Mouse (Mus musculus): ENCODE results near the gene P3h3. TPM values are rescaled to one million over a fixed set of nuclear protein-coding genes. Genes with fewer than 3 reads are reported as not detected.
A peak's percentile ranks its signal among the peaks of the same experiment; 100 is the strongest.

The P3h3 gene
- polyA plus RNA-seq, 1 experiment from 2014 or later, result 14.7 TPM

DNA sequence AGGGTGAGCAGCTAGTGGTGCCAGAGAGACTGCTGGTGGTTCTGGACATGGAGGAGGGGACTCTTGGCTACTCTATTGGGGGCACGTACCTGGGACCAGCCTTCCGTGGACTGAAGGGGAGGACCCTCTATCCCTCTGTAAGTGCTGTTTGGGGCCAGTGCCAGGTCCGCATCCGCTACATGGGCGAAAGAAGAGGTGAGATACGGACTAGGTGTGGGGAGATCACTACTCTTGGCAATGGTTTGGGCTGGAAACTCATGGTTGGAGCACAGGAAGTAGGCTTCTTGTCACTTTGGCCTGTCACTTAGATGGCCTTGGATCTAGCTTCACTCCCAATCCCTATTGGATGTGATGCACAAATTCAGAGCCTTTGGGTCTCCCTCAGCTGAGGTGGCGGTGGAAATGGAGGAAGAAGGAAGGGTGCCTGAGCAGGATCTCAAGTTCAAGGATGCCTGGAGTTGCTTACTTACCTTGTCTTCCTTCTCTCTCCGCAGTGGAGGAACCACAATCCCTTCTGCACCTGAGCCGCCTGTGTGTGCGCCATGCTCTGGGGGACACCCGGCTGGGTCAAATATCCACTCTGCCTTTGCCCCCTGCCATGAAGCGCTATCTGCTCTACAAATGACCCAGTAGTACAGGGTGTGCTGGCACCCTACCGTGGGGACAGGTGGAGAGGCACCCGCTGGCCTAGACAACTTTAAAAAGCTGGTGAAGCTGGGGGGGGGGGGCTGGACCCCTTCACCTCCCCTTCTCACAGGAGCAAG, 47.6 kb downstream of the P3h3 start:
- ATAC-seq (ENCODE audit: low FRiP score) (no peak), DNase-seq (ENCODE audit: low spot score) (no peak)
- peaks cover 19% of the 10 kb centered on the region for H3K4me1 ChIP-seq (replicated peaks; ENCODE audit: control insufficient read depth, insufficient read depth, low read length)
- no peaks in the 10 kb centered on the region for H3K36me3 ChIP-seq (ENCODE audit: control insufficient read depth, insufficient read depth, low read length)
- 39% methylated on average over 13 of the region's 14 CpGs for WGBS
- H3K9me3 ChIP-seq (ENCODE audit: control insufficient read depth, low read length), result no peaks in the 10 kb centered on the region
- peak overlapping the region; percentile 54 for H3K4me3 ChIP-seq (ENCODE audit: low read depth, low read length)
- H3K27ac ChIP-seq (ENCODE audit: low read depth, low read length), result peak overlapping the region; percentile 78
- H3K27me3 ChIP-seq (ENCODE audit: control insufficient read depth, insufficient read depth, low read length), result no peaks in the 10 kb centered on the region
- peak overlapping the region; percentile 76 for H3K9ac ChIP-seq (ENCODE audit: low read depth, low read length)
- H3K4me2 ChIP-seq (replicated peaks; ENCODE audit: low read depth, low read length), result peak overlapping the region; percentile 98

- DNase-seq (ENCODE audit: low spot score), result peak; percentile 88
- H3K4me3 ChIP-seq (ENCODE audit: low read depth, low read length), result peak overlapping the region; percentile 54
- H3K36me3 ChIP-seq (ENCODE audit: control insufficient read depth, insufficient read depth, low read length), result no peaks in the 10 kb centered on the region
- no peaks in the 10 kb centered on the region for H3K9me3 ChIP-seq (ENCODE audit: control insufficient read depth, low read length)
- peak overlapping the region; percentile 78 for H3K27ac ChIP-seq (ENCODE audit: low read depth, low read length)
- WGBS, result 0% methylated on average over 35 of the region's 35 CpGs
- peak overlapping the region; percentile 98 for H3K4me2 ChIP-seq (replicated peaks; ENCODE audit: low read depth, low read length)
- no peaks in the 10 kb centered on the region for H3K27me3 ChIP-seq (ENCODE audit: control insufficient read depth, insufficient read depth, low read length)
- peak overlapping the region; percentile 76 for H3K9ac ChIP-seq (ENCODE audit: low read depth, low read length)
- H3K4me1 ChIP-seq (replicated peaks; ENCODE audit: control insufficient read depth, insufficient read depth, low read length), result peaks cover 16% of the 10 kb centered on the region
- peak; percentile 15 for ATAC-seq (ENCODE audit: low FRiP score)
Measured at GRCm38 (mm10) chr6:124809052-124809774, 48.3 kb downstream of the P3h3 start.

DNA sequence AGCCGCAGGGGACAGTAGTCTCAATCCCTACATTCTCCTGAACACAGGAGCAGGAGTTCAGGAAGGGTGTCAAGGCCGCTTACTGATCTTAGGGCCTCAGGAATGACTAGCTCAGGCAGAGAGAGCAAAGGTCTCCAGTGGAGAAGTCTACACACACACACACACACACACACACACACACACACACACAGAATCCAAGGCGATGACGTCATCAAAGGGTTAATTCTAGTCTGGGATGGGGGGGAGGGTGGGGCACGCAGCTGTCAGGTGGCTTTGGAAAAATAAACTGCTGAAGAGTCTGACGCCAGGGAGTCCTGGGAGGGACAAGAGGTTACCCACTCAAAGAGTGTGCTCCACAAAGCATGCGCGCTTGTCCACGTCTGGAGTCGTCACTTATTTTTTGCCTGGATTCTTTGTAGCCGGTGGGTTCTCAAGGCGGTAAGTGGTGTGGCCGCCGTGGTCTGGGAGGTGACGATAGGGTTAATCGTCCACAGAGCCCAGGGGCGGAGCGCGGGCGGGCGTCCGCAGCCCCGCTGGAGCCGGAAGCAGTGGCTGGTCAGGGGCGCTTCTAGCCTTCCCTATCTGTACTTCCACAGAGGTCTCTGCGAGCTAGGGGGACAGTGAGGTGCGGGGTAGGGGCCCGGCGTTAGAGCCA, 49.1 kb downstream of the P3h3 start, which contains the start of gene Spsb2:
Spsb2 (plus strand) TSS at position 304 of the 655 bp plus-strand sequence.
- Histone ChIP-seq H3K27me3 (ENCODE audit: control insufficient read depth, insufficient read depth, low read length) (no peaks in the 10 kb centered on the region), H3K4me2 (replicated peaks; ENCODE audit: low read depth, low read length) (peak within 1 kb of the TSS; percentile 98), H3K27ac (ENCODE audit: low read depth, low read length) (peak within 1 kb of the TSS; percentile 78), H3K9ac (ENCODE audit: low read depth, low read length) (peak within 1 kb of the TSS; percentile 76), H3K4me1 (replicated peaks; ENCODE audit: control insufficient read depth, insufficient read depth, low read length) (peaks cover 15% of the 10 kb centered on the region), H3K36me3 (ENCODE audit: control insufficient read depth, insufficient read depth, low read length) (no peaks in the 10 kb centered on the region), H3K4me3 (ENCODE audit: low read depth, low read length) (peak within 1 kb of the TSS; percentile 54), H3K9me3 (ENCODE audit: control insufficient read depth, low read length) (no peaks in the 10 kb centered on the region)
- WGBS, result 3% methylated on average over 29 of the region's 29 CpGs
- DNase-seq (ENCODE audit: low spot score) (peak; percentile 79), ATAC-seq (ENCODE audit: low FRiP score) (peak; percentile 56)

DNA sequence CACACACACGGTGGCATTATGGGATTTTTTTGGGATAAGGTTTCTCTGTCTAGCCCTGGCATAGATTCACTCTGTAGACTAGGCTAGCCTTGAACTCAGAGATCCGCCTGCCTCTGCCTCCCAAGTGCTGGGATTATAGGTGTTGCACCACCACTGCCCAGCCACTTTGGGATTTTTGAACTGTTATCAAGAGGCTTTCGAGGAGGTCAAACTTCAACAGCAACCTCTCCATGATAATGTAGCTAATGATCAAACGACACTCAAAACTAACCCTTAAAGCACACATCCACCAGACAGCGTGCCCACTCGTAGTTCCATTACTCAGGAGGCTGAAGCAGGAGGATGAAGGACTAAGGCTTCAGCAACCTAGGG, 49.6 kb downstream of the P3h3 start:
- Histone ChIP-seq H3K4me3 (ENCODE audit: low read depth, low read length) (peak overlapping the region; percentile 54), H3K9me3 (ENCODE audit: control insufficient read depth, low read length) (no peaks in the 10 kb centered on the region), H3K27ac (ENCODE audit: low read depth, low read length) (no peak overlapping the region), H3K27me3 (ENCODE audit: control insufficient read depth, insufficient read depth, low read length) (no peaks in the 10 kb centered on the region), H3K4me1 (replicated peaks; ENCODE audit: control insufficient read depth, insufficient read depth, low read length) (peaks cover 15% of the 10 kb centered on the region), H3K36me3 (ENCODE audit: control insufficient read depth, insufficient read depth, low read length) (no peaks in the 10 kb centered on the region), H3K4me2 (replicated peaks; ENCODE audit: low read depth, low read length) (peak overlapping the region; percentile 98), H3K9ac (ENCODE audit: low read depth, low read length) (no peak overlapping the region)
- WGBS, result 90% methylated on average over 6 of the region's 6 CpGs
- no peak for ATAC-seq (ENCODE audit: low FRiP score)
- peak; percentile 4 for DNase-seq (ENCODE audit: low spot score)

DNA sequence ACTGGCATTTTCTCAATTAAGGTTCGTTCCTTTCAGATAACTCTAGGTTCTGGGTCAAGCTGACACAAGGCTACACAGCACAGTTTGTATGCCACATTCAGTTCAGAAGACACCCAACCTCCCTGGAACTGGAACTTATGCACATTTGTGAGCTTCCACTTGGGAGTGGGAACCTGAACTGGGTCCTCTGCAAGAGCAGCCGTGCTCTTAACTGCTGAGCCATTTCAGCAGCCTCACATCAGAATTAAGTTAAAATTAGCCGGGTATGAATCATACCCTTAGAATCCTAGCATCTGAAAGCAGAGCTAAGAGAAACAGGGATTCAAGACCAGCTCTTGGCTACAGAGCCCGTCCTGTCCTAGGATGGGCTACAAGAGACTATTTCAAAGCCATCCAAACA, 50.2 kb downstream of the P3h3 start:
- Histone ChIP-seq H3K9me3 (ENCODE audit: control insufficient read depth, low read length) (no peaks in the 10 kb centered on the region), H3K4me2 (replicated peaks; ENCODE audit: low read depth, low read length) (no peak overlapping the region), H3K4me1 (replicated peaks; ENCODE audit: control insufficient read depth, insufficient read depth, low read length) (peaks cover 12% of the 10 kb centered on the region), H3K4me3 (ENCODE audit: low read depth, low read length) (no peak overlapping the region), H3K9ac (ENCODE audit: low read depth, low read length) (no peak overlapping the region), H3K27ac (ENCODE audit: low read depth, low read length) (no peak overlapping the region), H3K36me3 (ENCODE audit: control insufficient read depth, insufficient read depth, low read length) (no peaks in the 10 kb centered on the region), H3K27me3 (ENCODE audit: control insufficient read depth, insufficient read depth, low read length) (no peaks in the 10 kb centered on the region)
- DNase-seq (ENCODE audit: low spot score) (no peak), ATAC-seq (ENCODE audit: low FRiP score) (no peak)
- 93% methylated on average over 4 of the region's 4 CpGs for WGBS

DNA sequence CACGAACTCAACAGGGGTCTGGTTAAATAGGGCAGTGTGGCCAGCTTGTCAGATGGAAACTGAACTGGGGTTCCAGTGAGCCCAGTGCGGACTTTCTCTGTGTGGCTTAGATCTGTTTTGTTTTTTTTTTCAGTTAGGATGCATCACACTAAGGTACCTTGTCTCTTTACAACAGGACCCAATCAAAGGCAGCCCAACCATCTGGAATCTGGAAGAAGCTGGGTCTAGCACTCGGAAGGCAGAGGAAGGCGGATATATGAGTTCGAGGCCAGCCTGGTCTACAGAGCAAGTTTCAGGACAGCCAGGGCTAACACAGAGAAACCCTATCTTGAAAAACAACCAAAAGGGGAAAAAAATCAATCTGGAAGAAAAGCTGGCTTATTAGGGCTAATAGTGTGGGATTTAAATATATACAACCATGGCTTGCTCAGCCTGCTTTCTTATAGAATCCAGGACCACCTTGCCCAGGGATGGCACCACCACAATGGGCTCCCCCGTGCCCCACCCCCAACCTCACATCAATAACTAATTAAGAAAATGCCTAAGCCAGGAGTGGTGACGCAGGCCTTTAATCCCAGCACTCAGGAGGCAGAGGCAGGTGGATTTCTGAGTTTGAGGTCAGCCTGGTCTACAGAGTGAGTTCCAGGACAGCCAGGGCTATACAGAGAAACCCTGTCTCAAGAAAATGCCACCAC, 51.0 kb downstream of the P3h3 start:
- no peak overlapping the region for H3K4me3 ChIP-seq (ENCODE audit: low read depth, low read length)
- no peak overlapping the region for H3K9ac ChIP-seq (ENCODE audit: low read depth, low read length)
- peak overlapping the region; percentile 2; the same call in 1 of the 2 replicates for H3K27ac ChIP-seq (ENCODE audit: low read depth, low read length)
- H3K4me2 ChIP-seq (replicated peaks; ENCODE audit: low read depth, low read length), result peak overlapping the region; percentile 59
- 76% methylated on average over 7 of the region's 7 CpGs for WGBS
- H3K4me1 ChIP-seq (replicated peaks; ENCODE audit: control insufficient read depth, insufficient read depth, low read length), result peaks cover 12% of the 10 kb centered on the region
- DNase-seq (ENCODE audit: low spot score) (no peak), ATAC-seq (ENCODE audit: low FRiP score) (no peak)
- H3K36me3 ChIP-seq (ENCODE audit: control insufficient read depth, insufficient read depth, low read length), result no peaks in the 10 kb centered on the region
- H3K27me3 ChIP-seq (ENCODE audit: control insufficient read depth, insufficient read depth, low read length), result no peaks in the 10 kb centered on the region
- no peaks in the 10 kb centered on the region for H3K9me3 ChIP-seq (ENCODE audit: control insufficient read depth, low read length)

GRCm38 (mm10) chr6:124805341-124806321, 51.9 kb downstream of the P3h3 start:
- Histone ChIP-seq H3K9me3 (ENCODE audit: control insufficient read depth, low read length) (no peaks in the 10 kb centered on the region), H3K4me3 (ENCODE audit: low read depth, low read length) (peak overlapping the region; percentile 26), H3K27me3 (ENCODE audit: control insufficient read depth, insufficient read depth, low read length) (no peaks in the 10 kb centered on the region), H3K36me3 (ENCODE audit: control insufficient read depth, insufficient read depth, low read length) (no peaks in the 10 kb centered on the region), H3K4me1 (replicated peaks; ENCODE audit: control insufficient read depth, insufficient read depth, low read length) (peaks cover 12% of the 10 kb centered on the region), H3K27ac (ENCODE audit: low read depth, low read length) (peak overlapping the region; percentile 2), H3K9ac (ENCODE audit: low read depth, low read length) (peak overlapping the region; percentile 50; the same call in 1 of the 2 replicates), H3K4me2 (replicated peaks; ENCODE audit: low read depth, low read length) (peak overlapping the region; percentile 59)
- ATAC-seq (ENCODE audit: low FRiP score) (peak; percentile 71), DNase-seq (ENCODE audit: low spot score) (peak; percentile 94)
- 3% methylated on average over 34 of the region's 34 CpGs for WGBS

Measured in hindbrain, embryonic 11.5 days (tissue).